Mouse (Mus musculus) cerebellum, adult 2 months (tissue): Measurements from ENCODE around the gene Lefty1. TPM values are rescaled to one million over a fixed set of nuclear protein-coding genes. Genes with fewer than 3 reads are reported as not detected.
"Not testable (repeated sequence)": the region's sequence is repeated elsewhere in the genome, so short reads cannot be mapped to it uniquely, and the experiment has no call there.

Experiments used
- DNase-seq, 2 experiments: peaks; one replicate each; pipeline ENCODE4 v3.0.0; 2021
- H3K27ac ChIP-seq: fragments of 200-500 bp; 2 replicates; pipeline ENCODE4 v1.5.1; 2012; ENCODE audit warnings: low read length, control low read depth, inconsistent platforms; ENCODE audit not compliant: insufficient read depth
- H3K27me3 ChIP-seq: fragments of 200-500 bp; 2 replicates; pipeline ENCODE4 v1.6.1; 2012; ENCODE audit warnings: inconsistent platforms, mild to moderate bottlenecking, low read length, moderate library complexity; ENCODE audit not compliant: control insufficient read depth, insufficient read depth
- H3K4me1 ChIP-seq: fragments of 200-500 bp; 2 replicates; pipeline ENCODE4 v1.6.1; 2011; ENCODE audit warnings: low read length; ENCODE audit not compliant: control insufficient read depth, insufficient read depth
- H3K4me3 ChIP-seq: fragments of 200-500 bp; replicated peaks from 2 replicates; pipeline ENCODE3; 2011; ENCODE audit warnings: mild to moderate bottlenecking, low read depth, low read length, control low read depth; ENCODE audit not compliant: insufficient read depth
- CTCF ChIP-seq: fragments of 200-500 bp; IDR thresholded peaks from 2 replicates; pipeline ENCODE4 v1.5.1; 2011; ENCODE audit warnings: low read depth, mild to moderate bottlenecking, control low read depth, low read length, moderate library complexity, borderline replicate concordance; ENCODE audit not compliant: insufficient read depth
- POLR2A ChIP-seq: fragments of 200-500 bp; IDR thresholded peaks from 2 replicates; pipeline ENCODE4 v1.6.1; 2011; ENCODE audit warnings: low read length, control low read depth, borderline replicate concordance; ENCODE audit not compliant: insufficient read depth
- WGBS: fragments of 180-500 bp; shearing (Covaris S2); methylation state at CpG from one replicate; pipeline ENCODE4 v1.1.7; 2018; 5-methylcytosine and 5-hydroxymethylcytosine counted together
- polyA plus RNA-seq: library from polyadenylated mRNA; depleted of rRNA; stranded (reverse); fragments of >200 nt; gene quantifications from 2 replicates; pipeline ENCODE4 v1.2.3, GENCODE M21; 2012

The Lefty1 gene
- polyA plus RNA-seq, 1 experiment: 3.7 TPM

- WGBS: 89% methylated on average over 7 of the region's 7 CpGs
- Histone ChIP-seq H3K27ac (no peak overlapping the region), H3K27me3 (no peaks in the 10 kb centered on the region), H3K4me3 (no peak overlapping the region), H3K4me1 (no peaks in the 10 kb centered on the region)
- DNase-seq: no peak
- TF ChIP-seq CTCF (no peak), POLR2A (no peak)
Measured at GRCm38 (mm10) chr1:180967261-180967660, 32.4 kb downstream of the Lefty1 start.

GRCm38 (mm10) chr1:180972941-180973340 is 38.1 kb downstream of the Lefty1 start:
- TF ChIP-seq POLR2A (no peak), CTCF (no peak)
- WGBS: 75% methylated on average over 11 of the region's 11 CpGs
- H3K4me3 ChIP-seq: no peak overlapping the region
- H3K27ac ChIP-seq: peak overlapping the region; percentile 50; the same call in 1 of the 2 replicates
- H3K27me3 ChIP-seq: no peaks in the 10 kb centered on the region
- DNase-seq: peak in 1 of 2 experiments; percentile 20
- H3K4me1 ChIP-seq: no peaks in the 10 kb centered on the region

- Histone ChIP-seq H3K4me3 (no peak overlapping the region), H3K4me1 (no peaks in the 10 kb centered on the region), H3K27ac (0 out of 2 replicates have a peak overlapping the region, but pooled peaks have one; percentile 50), H3K27me3 (no peaks in the 10 kb centered on the region)
- TF ChIP-seq CTCF (peak; percentile 55), POLR2A (no peak)
- DNase-seq: peak in 1 of 2 experiments; percentile 26
- WGBS: 56% methylated on average over 14 of the region's 14 CpGs
Measured at GRCm38 (mm10) chr1:180974126-180974746, 39.4 kb downstream of the Lefty1 start.

- H3K4me1 ChIP-seq: no peaks in the 10 kb centered on the region
- H3K4me3 ChIP-seq: no peak overlapping the region
- no peak for DNase-seq
- 65% methylated on average over 4 of the region's 4 CpGs for WGBS
- H3K27ac ChIP-seq: no peak overlapping the region
- no peaks in the 10 kb centered on the region for H3K27me3 ChIP-seq
- TF ChIP-seq CTCF (peak; percentile 43), POLR2A (no peak)
Measured at GRCm38 (mm10) chr1:180976110-180976679, 41.4 kb downstream of the Lefty1 start.

- TF ChIP-seq CTCF (no peak), POLR2A (no peak)
- H3K27ac ChIP-seq: no peak overlapping the region
- DNase-seq: no peak
- WGBS: 75% methylated on average over 24 of the region's 24 CpGs
- no peak overlapping the region for H3K4me3 ChIP-seq
- no peaks in the 10 kb centered on the region for H3K4me1 ChIP-seq
- no peaks in the 10 kb centered on the region for H3K27me3 ChIP-seq
Measured at GRCm38 (mm10) chr1:180979484-180980251, 44.8 kb downstream of the Lefty1 start.

GRCm38 (mm10) chr1:180980464-180980863 is 45.6 kb downstream of the Lefty1 start:
- no peak overlapping the region for H3K4me3 ChIP-seq
- 64% methylated on average over 2 of the region's 2 CpGs for WGBS
- no peak for DNase-seq
- TF ChIP-seq POLR2A (no peak), CTCF (no peak)
- H3K4me1 ChIP-seq: no peaks in the 10 kb centered on the region
- H3K27ac ChIP-seq: no peak overlapping the region
- no peaks in the 10 kb centered on the region for H3K27me3 ChIP-seq

- H3K27ac ChIP-seq, H3K27me3 ChIP-seq, DNase-seq, H3K4me3 ChIP-seq, H3K4me1 ChIP-seq: not testable (repeated sequence)
- 74% methylated on average over 7 of the region's 7 CpGs for WGBS
Measured at GRCm38 (mm10) chr1:180981298-180982046, 46.6 kb downstream of the Lefty1 start.
